Mouse (Mus musculus): ENCODE measurements around the gene Map3k15. TPM values are rescaled to one million over a fixed set of nuclear protein-coding genes. Genes with fewer than 3 reads are reported as not detected.

Map3k15 gene
- polyA plus RNA-seq, 1 experiment: 1.5 TPM

GRCm38 (mm10) chrX:160116074-160116473 is 127.8 kb downstream of the Map3k15 start:
- no peak for DNase-seq
- no peak overlapping the region for H3K27ac ChIP-seq (ENCODE audit: control insufficient read depth, insufficient read depth, low read length)
- TF ChIP-seq CTCF (IDR thresholded peaks at IDR 0.05; ENCODE audit: borderline replicate concordance, control insufficient read depth, extremely low read depth, insufficient read depth, low read length, poor library complexity) (no peak), POLR2A (IDR thresholded peaks at IDR 0.05; ENCODE audit: control insufficient read depth, extremely low read depth, insufficient read depth, low read length, poor library complexity) (no peak)

GRCm38 (mm10) chrX:160116658-160117057 is 128.4 kb downstream of the Map3k15 start:
- no peak overlapping the region for H3K27ac ChIP-seq (ENCODE audit: control insufficient read depth, insufficient read depth, low read length)
- WGBS: 60% methylated on average over 3 of the region's 3 CpGs
- no peak overlapping the region for H3K4me3 ChIP-seq (ENCODE audit: control insufficient read depth, insufficient read depth, low read length)
- TF ChIP-seq POLR2A (IDR thresholded peaks at IDR 0.05; ENCODE audit: control insufficient read depth, extremely low read depth, insufficient read depth, low read length, poor library complexity) (no peak), CTCF (IDR thresholded peaks at IDR 0.05; ENCODE audit: borderline replicate concordance, control insufficient read depth, extremely low read depth, insufficient read depth, low read length, poor library complexity) (no peak)
- DNase-seq: peak; percentile 49
- no peaks in the 10 kb centered on the region for H3K27me3 ChIP-seq (ENCODE audit: control insufficient read depth, insufficient read depth, low read length)
- no peaks in the 10 kb centered on the region for H3K4me1 ChIP-seq (replicated peaks; ENCODE audit: control insufficient read depth, insufficient read depth, low read length)
- H3K36me3 ChIP-seq (ENCODE audit: control insufficient read depth, insufficient read depth, low read length): no peaks in the 10 kb centered on the region; the same call in 1 of the 2 replicates

More at GRCm38 (mm10) chrX:160116074-160116473, 127.8 kb downstream of the Map3k15 start:
- Histone ChIP-seq H3K4me1 (replicated peaks; ENCODE audit: control insufficient read depth, insufficient read depth, low read length) (no peaks in the 10 kb centered on the region), H3K4me3 (ENCODE audit: control insufficient read depth, insufficient read depth, low read length) (no peak overlapping the region), H3K27me3 (ENCODE audit: control insufficient read depth, insufficient read depth, low read length) (no peaks in the 10 kb centered on the region), H3K36me3 (ENCODE audit: control insufficient read depth, insufficient read depth, low read length) (no peaks in the 10 kb centered on the region; the same call in 1 of the 2 replicates)

GRCm38 (mm10) chrX:160134136-160134843 is 146.1 kb downstream of the Map3k15 start:
- Histone ChIP-seq H3K4me1 (replicated peaks; ENCODE audit: control insufficient read depth, insufficient read depth, low read length) (peaks cover 5% of the 10 kb centered on the region; the same call in 1 of the 2 replicates), H3K27ac (ENCODE audit: control insufficient read depth, insufficient read depth, low read length) (no peak overlapping the region), H3K27me3 (ENCODE audit: control insufficient read depth, insufficient read depth, low read length) (no peaks in the 10 kb centered on the region), H3K4me3 (ENCODE audit: control insufficient read depth, insufficient read depth, low read length) (no peak overlapping the region), H3K36me3 (ENCODE audit: control insufficient read depth, insufficient read depth, low read length) (peaks cover 15% of the 10 kb centered on the region)
- whole genome bisulfite sequencing: 91% methylated on average over 11 of the region's 11 CpGs
- no peak for TF ChIP-seq CTCF (IDR thresholded peaks at IDR 0.05; ENCODE audit: borderline replicate concordance, control insufficient read depth, extremely low read depth, insufficient read depth, low read length, poor library complexity)
- no peak for TF ChIP-seq POLR2A (IDR thresholded peaks at IDR 0.05; ENCODE audit: control insufficient read depth, extremely low read depth, insufficient read depth, low read length, poor library complexity)
- no peak for DNase-seq

GRCm38 (mm10) chrX:160135719-160136118 is 147.5 kb downstream of the Map3k15 start:
- DNase-seq: no peak
- Histone ChIP-seq H3K4me1 (replicated peaks; ENCODE audit: control insufficient read depth, insufficient read depth, low read length) (peaks cover 5% of the 10 kb centered on the region; the same call in 1 of the 2 replicates), H3K4me3 (ENCODE audit: control insufficient read depth, insufficient read depth, low read length) (peak overlapping the region; percentile 52), H3K36me3 (ENCODE audit: control insufficient read depth, insufficient read depth, low read length) (peaks cover 12% of the 10 kb centered on the region), H3K27me3 (ENCODE audit: control insufficient read depth, insufficient read depth, low read length) (no peaks in the 10 kb centered on the region), H3K27ac (ENCODE audit: control insufficient read depth, insufficient read depth, low read length) (peak overlapping the region; percentile 98)
- 2% methylated on average over 6 of the region's 6 CpGs for WGBS
- TF ChIP-seq POLR2A (IDR thresholded peaks at IDR 0.05; ENCODE audit: control insufficient read depth, extremely low read depth, insufficient read depth, low read length, poor library complexity) (no peak), CTCF (IDR thresholded peaks at IDR 0.05; ENCODE audit: borderline replicate concordance, control insufficient read depth, extremely low read depth, insufficient read depth, low read length, poor library complexity) (no peak)

- H3K27ac ChIP-seq (ENCODE audit: control insufficient read depth, insufficient read depth, low read length): peak overlapping the region; percentile 98
- peaks cover 12% of the 10 kb centered on the region for H3K36me3 ChIP-seq (ENCODE audit: control insufficient read depth, insufficient read depth, low read length)
- 6% methylated on average over 5 of the region's 5 CpGs for WGBS
- DNase-seq: peak; percentile 47
- no peaks in the 10 kb centered on the region for H3K27me3 ChIP-seq (ENCODE audit: control insufficient read depth, insufficient read depth, low read length)
- peak overlapping the region; percentile 52 for H3K4me3 ChIP-seq (ENCODE audit: control insufficient read depth, insufficient read depth, low read length)
- peaks cover 5% of the 10 kb centered on the region; the same call in 1 of the 2 replicates for H3K4me1 ChIP-seq (replicated peaks; ENCODE audit: control insufficient read depth, insufficient read depth, low read length)
- TF ChIP-seq CTCF (IDR thresholded peaks at IDR 0.05; ENCODE audit: borderline replicate concordance, control insufficient read depth, extremely low read depth, insufficient read depth, low read length, poor library complexity): no peak
- no peak for TF ChIP-seq POLR2A (IDR thresholded peaks at IDR 0.05; ENCODE audit: control insufficient read depth, extremely low read depth, insufficient read depth, low read length, poor library complexity)
These were observed 147.9 kb downstream of the Map3k15 start for GRCm38 (mm10) chrX:160136153-160136552.

- TF ChIP-seq POLR2A (IDR thresholded peaks at IDR 0.05; ENCODE audit: control insufficient read depth, extremely low read depth, insufficient read depth, low read length, poor library complexity) (no peak), CTCF (IDR thresholded peaks at IDR 0.05; ENCODE audit: borderline replicate concordance, control insufficient read depth, extremely low read depth, insufficient read depth, low read length, poor library complexity) (no peak)
- WGBS: 2% methylated on average over 18 of the region's 18 CpGs
- H3K27ac ChIP-seq (ENCODE audit: control insufficient read depth, insufficient read depth, low read length): peak overlapping the region; percentile 82
These were observed 149.1 kb downstream of the Map3k15 start for GRCm38 (mm10) chrX:160137177-160137860.

More at GRCm38 (mm10) chrX:160137177-160137860, 149.1 kb downstream of the Map3k15 start:
- Histone ChIP-seq H3K36me3 (ENCODE audit: control insufficient read depth, insufficient read depth, low read length) (0 out of 2 replicates have a peak, but pooled peaks cover 6% of the 10 kb centered on the region), H3K4me3 (ENCODE audit: control insufficient read depth, insufficient read depth, low read length) (peak overlapping the region; percentile 99), H3K4me1 (replicated peaks; ENCODE audit: control insufficient read depth, insufficient read depth, low read length) (peaks cover 5% of the 10 kb centered on the region; the same call in 1 of the 2 replicates), H3K27me3 (ENCODE audit: control insufficient read depth, insufficient read depth, low read length) (no peaks in the 10 kb centered on the region)
- no peak for DNase-seq
